Mouse (Mus musculus) megakaryocyte progenitor cell, adult 5-6 weeks (primary cell): ENCODE data around the gene Mrpl38. TPM values are rescaled to one million over a fixed set of nuclear protein-coding genes. Genes with fewer than 3 reads are reported as not detected.

Experiments
- ATAC-seq: replicated peaks from 2 replicates; pipeline ENCODE4 v1.8.0; 2016; ENCODE audit warnings: mild to moderate bottlenecking, moderate TSS enrichment, inconsistent platforms; ENCODE audit not compliant: poor library complexity
- total RNA-seq, 2 experiments: library from RNA; stranded (forward) in 1 of 2; stranded (reverse) in 1 of 2; fragments of 157-497, 149-512 nt in 1 of 2; fragments of 200-1000 nt in 1 of 2; gene quantifications; 2 replicates each; pipeline versions ENCODE4 v1.2.3 to v1.2.4; 2015 to 2017

Mrpl38 gene
- total RNA-seq, 2 experiments from 2014 or later: 24.9 to 47.0 TPM

GRCm38 (mm10) chr11:116111611-116112203 is 27.0 kb downstream of the Mrpl38 start:
- ATAC-seq: no peak

DNA sequence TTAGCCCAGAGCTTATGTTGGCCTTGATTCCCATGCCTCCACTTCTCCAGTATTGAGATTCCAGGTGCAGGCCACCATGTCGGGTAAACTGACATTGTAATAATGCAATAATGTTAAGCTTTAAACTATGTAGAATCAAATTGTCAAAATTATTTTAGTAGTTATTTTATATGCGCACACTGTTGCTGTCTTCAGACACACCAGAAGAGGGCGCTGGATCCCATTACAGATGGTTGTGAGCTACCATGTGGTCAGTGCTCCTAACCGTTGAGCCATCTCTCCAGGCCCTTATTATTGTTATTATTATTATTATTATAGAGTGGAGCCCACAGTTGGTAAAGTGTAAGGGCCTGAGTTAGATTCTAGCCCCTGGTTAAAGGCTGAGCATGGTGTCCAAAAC is 27.6 kb downstream of the Mrpl38 start:
- no peak for ATAC-seq

DNA sequence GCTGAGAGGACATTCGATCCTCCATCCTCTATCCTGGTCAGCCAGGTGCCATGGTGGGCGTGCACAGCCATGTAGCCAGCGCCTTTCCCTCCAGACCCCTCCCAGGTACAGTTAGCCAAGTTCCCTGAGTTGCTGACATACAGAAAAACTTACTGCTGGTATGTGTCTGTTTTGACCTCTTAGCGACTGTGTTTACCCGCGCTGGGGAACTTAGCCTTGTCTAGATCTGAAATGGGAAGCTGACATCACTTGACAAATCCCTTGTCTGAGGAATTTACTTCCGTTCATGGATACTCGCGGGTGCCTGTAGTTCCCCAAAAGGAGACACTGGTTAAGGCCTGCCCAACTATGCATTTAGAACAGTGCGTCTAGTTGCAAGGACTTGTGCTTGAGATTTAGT is 28.1 kb downstream of the Mrpl38 start:
- ATAC-seq: peak; percentile 32

DNA sequence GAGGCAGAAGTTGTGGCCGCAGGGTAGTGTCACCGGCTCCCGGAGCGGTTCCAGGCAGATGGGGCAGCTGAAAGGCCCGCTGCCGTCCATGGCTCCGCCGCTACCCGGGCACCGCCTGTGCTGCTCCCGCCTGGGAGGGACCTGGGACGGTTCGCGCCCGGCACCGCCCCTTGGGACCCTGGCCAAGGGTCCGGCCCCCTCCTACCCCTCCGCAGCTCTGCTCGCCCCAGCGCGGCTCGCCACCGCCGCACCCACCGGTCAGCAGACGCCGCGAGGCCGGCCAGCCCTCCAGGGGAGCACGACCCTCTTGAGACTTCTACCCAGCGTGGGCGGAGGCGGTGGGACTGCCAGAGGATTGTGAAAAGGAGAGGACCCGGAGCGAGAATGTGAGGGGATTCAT is 28.5 kb downstream of the Mrpl38 start:
- 0 out of 2 replicates have a peak, but pooled peaks have one; percentile 13 for ATAC-seq

GRCm38 (mm10) chr11:116109441-116110081 is 29.1 kb downstream of the Mrpl38 start:
- ATAC-seq: peak; percentile 54

DNA sequence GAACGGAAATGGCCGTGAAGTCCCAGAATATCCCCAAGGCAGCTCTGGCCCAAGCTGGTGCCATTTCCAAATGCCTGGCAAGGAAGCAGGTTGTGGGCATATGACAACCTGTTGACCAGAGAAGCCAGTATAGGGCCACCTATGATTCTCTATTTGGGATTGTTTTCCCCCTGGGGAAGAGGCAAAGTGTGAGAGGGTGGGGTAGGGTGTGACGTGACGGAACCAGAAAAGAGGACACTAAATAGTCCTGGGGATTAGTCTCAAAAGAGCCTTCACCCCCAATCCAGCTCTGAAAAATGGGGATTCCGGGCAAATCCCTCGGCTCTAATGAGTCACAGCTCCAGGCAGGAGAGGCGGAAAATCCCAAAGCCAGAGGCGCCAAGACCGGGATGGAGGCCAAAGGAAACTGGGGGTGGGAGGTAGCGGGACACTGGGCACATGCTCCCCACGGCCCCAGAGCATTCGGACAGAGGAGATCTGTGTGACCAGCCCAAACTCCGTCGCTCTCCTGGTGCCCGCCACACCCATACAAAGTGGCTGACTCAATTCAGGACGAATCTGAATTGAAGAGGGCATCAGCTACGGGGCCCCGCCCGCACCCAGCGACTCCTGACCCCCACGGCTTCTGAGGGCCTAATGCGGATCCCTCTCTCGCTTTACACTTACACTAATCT is 30.1 kb downstream of the Mrpl38 start:
- ATAC-seq: 0 out of 2 replicates have a peak, but pooled peaks have one; percentile 8

GRCm38 (mm10) chr11:116107777-116108285 is 30.8 kb downstream of the Mrpl38 start:
- no peak for ATAC-seq

DNA sequence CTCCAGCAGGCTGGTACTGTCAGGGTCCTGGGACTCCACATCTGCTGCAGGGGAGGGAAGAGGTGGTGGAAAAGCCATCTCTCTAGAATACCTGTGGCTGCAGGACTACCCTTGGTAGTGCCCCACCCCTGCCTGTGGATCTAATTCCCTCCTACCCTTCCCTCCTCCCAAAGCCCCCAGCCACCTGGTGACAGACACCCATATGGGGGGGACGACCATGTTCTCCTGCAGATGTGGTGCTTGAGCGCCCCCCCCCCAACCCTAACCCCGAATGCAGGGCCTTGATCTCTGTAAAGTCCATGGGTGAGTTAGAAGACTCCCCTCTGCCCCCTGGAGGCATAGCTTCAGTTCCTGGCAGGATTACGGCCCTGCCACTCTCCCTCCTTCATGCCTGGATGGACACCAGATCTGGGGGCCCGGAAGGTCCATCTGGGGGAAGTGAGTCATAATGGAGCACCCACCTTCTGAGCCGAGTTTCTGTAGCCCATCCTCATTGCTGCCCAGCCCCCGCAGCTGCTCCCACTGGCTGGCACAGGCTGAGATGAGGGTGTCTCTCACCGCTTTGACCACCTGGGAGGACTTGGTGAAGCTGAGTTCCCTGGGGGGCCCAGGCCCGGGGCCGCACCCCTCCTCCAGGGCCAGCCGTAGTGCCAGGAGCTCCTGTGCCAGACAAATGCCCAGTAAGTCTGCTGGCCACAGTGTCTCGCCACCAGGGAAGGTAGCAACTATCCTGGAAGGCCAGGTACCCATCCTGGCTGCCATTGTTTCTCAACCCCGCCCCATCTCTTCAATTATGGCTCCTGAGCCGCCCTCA is 31.5 kb downstream of the Mrpl38 start:
- ATAC-seq: no peak

DNA sequence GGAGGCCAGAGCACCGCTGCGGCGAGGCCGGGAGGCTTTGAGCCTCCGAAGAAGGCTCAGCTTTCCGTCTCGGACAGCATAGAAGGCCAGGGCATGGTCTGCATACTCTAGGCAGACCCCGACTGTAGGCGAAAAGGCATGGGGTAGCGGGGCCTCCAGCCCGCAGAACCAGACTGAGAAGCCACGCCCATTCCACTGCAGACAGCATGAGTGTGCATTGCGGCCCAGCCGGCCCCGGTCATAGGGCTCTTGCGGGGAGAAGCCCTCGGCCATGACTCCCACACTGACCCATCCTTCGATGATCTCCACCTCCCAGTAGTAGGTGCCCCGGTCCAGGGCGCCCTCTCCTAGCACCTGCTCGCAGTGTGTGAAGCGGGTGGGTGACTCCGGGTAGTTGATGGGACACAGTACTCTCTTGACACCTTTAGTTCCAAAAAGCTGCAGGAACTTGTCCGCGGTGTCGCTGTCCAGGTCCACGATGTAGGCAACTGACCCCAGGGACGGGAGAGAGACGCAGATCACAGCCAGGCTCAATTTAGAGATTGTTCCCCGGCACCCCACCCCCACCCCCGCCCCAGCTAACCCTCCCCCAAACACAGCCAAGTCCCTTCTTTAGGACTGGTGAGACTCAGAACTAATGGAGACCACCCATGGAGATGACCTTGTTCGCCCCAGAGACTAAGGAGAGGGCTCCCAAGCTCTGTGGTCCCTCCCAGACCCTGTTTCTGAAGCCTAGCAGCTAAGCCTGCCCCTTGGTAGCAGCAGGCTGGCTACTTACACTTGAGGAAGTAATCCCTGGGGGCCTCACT is 32.3 kb downstream of the Mrpl38 start:
- no peak for ATAC-seq

GRCm38 (mm10) chr11:116105065-116105464 is 33.6 kb downstream of the Mrpl38 start:
- ATAC-seq: no peak

GRCm38 (mm10) chr11:116104006-116104646 is 34.5 kb downstream of the Mrpl38 start:
- 0 out of 2 replicates have a peak, but pooled peaks have one; percentile 8 for ATAC-seq

GRCm38 (mm10) chr11:116103572-116103971 is 35.1 kb downstream of the Mrpl38 start:
- no peak for ATAC-seq

DNA sequence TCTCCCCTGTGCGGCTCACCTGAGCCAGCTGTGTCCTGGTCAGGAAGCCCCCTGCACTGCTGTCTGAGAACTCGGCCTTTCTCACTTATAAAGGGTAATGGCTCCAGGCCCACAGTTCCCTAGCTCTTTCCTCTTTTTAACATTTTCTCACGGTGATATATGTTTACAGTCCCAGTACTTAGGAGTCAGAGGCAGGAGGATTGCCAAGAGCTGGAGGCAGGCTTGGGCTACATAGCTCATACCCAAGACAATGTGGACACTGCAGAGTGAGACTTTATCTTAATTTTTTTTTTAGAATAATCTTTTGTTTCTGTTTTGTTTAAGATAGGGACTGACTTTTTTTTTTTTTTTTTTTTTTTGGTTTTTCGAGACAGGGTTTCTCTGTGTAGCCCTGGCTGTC is 36.2 kb downstream of the Mrpl38 start:
- ATAC-seq: no peak

GRCm38 (mm10) chr11:116101931-116102381 is 36.7 kb downstream of the Mrpl38 start:
- ATAC-seq: peak; percentile 9; the same call in 1 of the 2 replicates

DNA sequence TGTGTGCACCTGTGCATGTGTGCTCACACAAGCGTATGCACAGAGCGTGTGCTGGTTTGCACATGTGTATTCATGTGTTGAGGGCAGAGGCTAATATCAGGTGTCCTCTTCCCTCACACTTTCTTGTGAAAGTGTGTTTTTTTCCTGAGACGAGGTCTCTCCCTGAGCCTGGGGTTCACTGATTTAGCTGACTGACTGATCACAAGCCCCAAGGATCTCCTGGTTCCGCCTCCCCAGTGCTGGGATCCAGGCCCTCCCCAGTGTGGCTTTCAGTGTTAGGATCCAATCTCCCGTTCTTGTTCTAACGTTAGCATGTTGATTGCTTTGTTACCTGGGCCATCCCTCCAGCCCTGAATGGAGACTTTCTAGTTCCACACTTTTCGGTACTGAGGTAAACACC is 37.8 kb downstream of the Mrpl38 start:
- no peak for ATAC-seq

GRCm38 (mm10) chr11:116100385-116100784 is 38.3 kb downstream of the Mrpl38 start:
- ATAC-seq: no peak

DNA sequence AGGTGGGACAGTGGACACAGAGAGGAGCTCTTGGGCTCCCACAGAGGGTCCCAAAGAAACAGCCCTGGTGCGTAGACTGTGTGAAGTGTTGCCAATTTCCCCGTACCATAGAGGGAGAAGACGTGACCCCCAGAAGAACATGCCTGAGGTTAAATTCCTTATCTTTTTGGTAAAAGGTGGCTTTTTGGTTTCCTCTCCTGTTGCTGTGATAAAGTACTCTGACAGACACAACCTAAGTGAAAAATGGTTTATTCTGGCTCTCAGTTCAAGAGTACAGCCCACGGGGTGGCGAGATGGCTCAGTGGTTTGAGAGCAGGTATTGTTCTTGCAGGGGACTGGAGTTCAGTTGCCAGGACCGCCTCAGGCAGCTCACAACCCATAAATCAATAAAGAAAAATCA is 39.2 kb downstream of the Mrpl38 start:
- no peak for ATAC-seq

- ATAC-seq: no peak
Measured at GRCm38 (mm10) chr11:116098711-116099460, 39.8 kb downstream of the Mrpl38 start.
